ENCODE assay signal across 8 mouse cellular contexts in the genomic region with DNA sequence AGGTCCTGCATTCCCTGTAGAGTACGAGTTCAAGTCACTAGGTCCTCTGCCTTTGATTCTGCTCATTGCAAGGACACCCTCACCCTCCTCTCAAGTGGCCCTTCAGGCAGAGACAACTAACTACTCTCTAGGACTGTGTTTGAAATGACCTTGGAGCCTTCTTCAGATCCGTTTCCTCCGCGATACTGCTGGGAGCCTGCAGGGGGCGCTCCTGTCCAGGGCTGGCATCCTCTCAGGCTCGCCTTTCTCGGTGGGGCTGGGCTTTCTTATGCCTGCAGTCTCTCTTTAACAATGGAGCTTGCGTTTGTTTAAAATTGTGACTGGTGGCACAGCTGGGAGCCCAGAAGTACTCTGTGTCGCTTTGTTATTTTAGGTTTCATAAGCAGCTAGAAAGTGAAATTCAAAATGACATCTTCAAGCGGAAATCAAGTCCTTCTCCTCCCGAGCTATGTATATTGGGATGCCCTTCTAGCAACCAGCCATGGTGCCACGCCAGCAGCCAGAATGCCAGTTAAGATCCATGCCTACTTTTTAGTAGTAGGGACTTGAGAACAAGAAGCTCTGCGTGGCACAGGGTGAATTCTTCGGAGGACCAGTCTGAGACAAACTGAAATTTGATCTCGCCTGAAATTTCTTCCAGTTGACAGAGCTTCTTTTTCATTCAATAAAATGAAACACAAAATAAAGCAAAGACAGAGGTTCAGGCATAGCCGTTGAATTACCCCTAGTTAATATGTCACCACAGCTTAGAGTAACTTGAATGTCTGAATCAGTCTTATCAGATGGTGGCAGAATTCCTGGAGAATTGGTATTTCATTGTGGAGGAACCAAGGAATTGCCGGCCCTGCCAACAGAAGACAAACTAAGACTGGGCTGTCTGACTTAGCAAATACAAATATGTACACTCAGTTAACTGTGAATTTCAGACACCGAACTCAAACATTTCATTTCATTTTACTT. TPM values are rescaled to one million over a fixed set of nuclear protein-coding genes. Genes with fewer than 3 reads are reported as not detected.
DNase-seq lines count a peak whose midpoint lies in the region; ATAC-seq lines count a peak whose summit lies in the region.

No protein-coding gene starts in this region.

- H3K4me1 ChIP-seq in megakaryocyte, embryonic 14.5 days = peaks cover 9% of the 10 kb centered on the region

- H3K4me3 ChIP-seq in megakaryocyte, embryonic 14.5 days (replicated peaks) = peak overlapping the region; percentile 70

- peak; percentile 94 for ATAC-seq in common myeloid progenitor, adult 5-6 weeks (replicated peaks; ENCODE audit: low read depth, poor library complexity, severe bottlenecking)

- peak; percentile 88 for DNase-seq in ZHBTc4 (ENCODE audit: low read depth, low spot score)
- peak; percentile 51 to 55 for DNase-seq in gastrocnemius, adult 8-10 months (ENCODE audit: low spot score in 2 of 2)
- DNase-seq in hindlimb bud, embryonic 11.5 days (ENCODE audit: extremely low spot score, low read depth, low spot score) = peak; percentile 31
- peak; percentile 61 to 89 for DNase-seq in left cerebral cortex, adult 8-10 months (ENCODE audit: low spot score in 2 of 2)
- DNase-seq in right cerebral cortex, adult 2 months (ENCODE audit: low spot score in 2 of 2) = peak; percentile 88 to 96
- DNase-seq in urinary bladder, postnatal 10 days (ENCODE audit: low spot score) = peak; percentile 63

- H3K27me3 ChIP-seq in megakaryocyte, embryonic 14.5 days (replicated peaks) = peaks cover 22% of the 10 kb centered on the region

- peaks cover 11% of the 10 kb centered on the region for H3K9me3 ChIP-seq in megakaryocyte, embryonic 14.5 days

- no peaks in the 10 kb centered on the region for H3K36me3 ChIP-seq in megakaryocyte, embryonic 14.5 days (replicated peaks; ENCODE audit: low read length)

RNA-seq across cellular contexts. Expression of gene Ubr2, which starts 28.8 kb away (rescaled TPM):
- total RNA-seq in common myeloid progenitor, adult 5-6 weeks (2017) = 35.8 and 39.9 TPM in 2 replicates
- total RNA-seq in gastrocnemius, adult 8-10 months (2022) = 10 to 100 TPM; 57.5 to 65.9 (median 63.7) TPM
- total RNA-seq in left cerebral cortex, adult 8-10 months (2022) = 10 to 100 TPM; 52.1 to 58.3 (median 57.0) TPM
- polyA plus RNA-seq in megakaryocyte, embryonic 14.5 days (2012; ENCODE audit: insufficient read depth, low replicate concordance) = 3.5 and 4.8 TPM in 2 replicates

Comparison
In these comparisons a context has a peak if more than half of its experiments do, and no peak if none do; other contexts are left out.
1. Peak in every context shown above with its lines: DNase-seq, ATAC-seq and H3K4me3 ChIP-seq.
2. DNase-seq: peak in every context shown above with its lines; median percentile 92 in right cerebral cortex, adult 2 months; 88 in ZHBTc4; 75 in left cerebral cortex, adult 8-10 months; 63 in urinary bladder, postnatal 10 days; 53 in gastrocnemius, adult 8-10 months; 31 in hindlimb bud, embryonic 11.5 days.